Mouse (Mus musculus) liver, adult 2 months (tissue): ENCODE results near the gene Pitpnb.

ENCODE experiments used
- CTCF ChIP-seq: fragments of 200-500 bp; IDR thresholded peaks from 2 replicates; pipeline ENCODE4 v1.5.1; 2011; ENCODE audit warnings: low read depth, low read length, control low read depth
- POLR2A ChIP-seq: fragments of 200-500 bp; IDR thresholded peaks from 2 replicates; pipeline ENCODE4 v1.6.1; 2011; ENCODE audit warnings: low read length, control low read depth; ENCODE audit not compliant: insufficient read depth; ENCODE audit errors: extremely low read depth

DNA sequence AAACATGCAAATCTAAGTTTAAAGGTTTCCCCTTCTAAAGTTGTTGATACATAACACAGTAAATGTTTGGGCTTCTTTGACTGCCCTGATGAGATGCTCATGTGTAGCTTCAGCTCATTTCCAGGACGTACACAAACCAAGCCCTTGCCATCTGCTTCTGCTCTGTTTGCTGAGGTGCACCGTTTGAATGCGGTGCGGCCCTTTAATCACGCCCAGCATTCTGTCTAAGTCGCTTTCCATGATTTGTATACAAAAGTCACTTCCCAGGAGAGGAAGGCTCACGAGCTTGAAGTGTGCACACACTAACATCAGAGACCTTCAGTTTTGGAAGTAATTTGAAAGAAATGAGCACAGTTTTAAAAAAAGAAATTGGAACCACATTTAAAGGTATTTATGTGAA, 31.3 kb downstream of the Pitpnb start:
- TF ChIP-seq CTCF = no peak
- TF ChIP-seq POLR2A = no peak
